Comparison of ENCODE assay signal across 9 mouse cellular contexts in genomic region chr2:84184288-84185015, GRCm38 (mm10).
DNase-seq lines count a peak whose midpoint lies in the region; ATAC-seq lines count a peak whose summit lies in the region.
"Had no signal": no experiment of that assay in that cellular context is flagged by ENCODE, and none has a peak within 500 bp of the region (broad histone marks: within the 10 kb centered on the region; RNA-seq: fewer than 3 reads in every experiment).

No protein-coding gene starts in this region.

- 83% methylated on average over 19 of the region's 19 CpGs for WGBS in hindbrain, embryonic 15.5 days
- 84% methylated on average over 19 of the region's 19 CpGs for WGBS in hindbrain, embryonic 10.5 days
- 59% methylated on average over 19 of the region's 19 CpGs for WGBS in intestine, embryonic 15.5 days
- WGBS in stomach, embryonic 15.5 days: 48% methylated on average over 19 of the region's 19 CpGs

- no peak for DNase-seq in hindbrain, embryonic 10.5 days (ENCODE audit: low spot score)
- peak; percentile 66 to 75 for DNase-seq in lung, adult 18-20 months
- no peak for DNase-seq in right cerebral cortex, postnatal 4 days
- DNase-seq in cerebellum, postnatal 25 days: no peak

- no peaks in the 10 kb centered on the region for H3K27me3 ChIP-seq in hindbrain, embryonic 15.5 days
- no peaks in the 10 kb centered on the region for H3K27me3 ChIP-seq in hindbrain, embryonic 10.5 days (ENCODE audit: insufficient read depth, poor library complexity, severe bottlenecking)
- H3K27me3 ChIP-seq in intestine, embryonic 15.5 days (replicated peaks): no peaks in the 10 kb centered on the region
- H3K27me3 ChIP-seq in stomach, embryonic 15.5 days (replicated peaks): no peaks in the 10 kb centered on the region
- H3K27me3 ChIP-seq: megakaryocyte, embryonic 14.5 days had no signal

- no peaks in the 10 kb centered on the region for H3K9me3 ChIP-seq in hindbrain, embryonic 15.5 days
- no peaks in the 10 kb centered on the region for H3K9me3 ChIP-seq in hindbrain, embryonic 10.5 days
- H3K9me3 ChIP-seq in intestine, embryonic 15.5 days: no peaks in the 10 kb centered on the region
- H3K9me3 ChIP-seq in stomach, embryonic 15.5 days: no peaks in the 10 kb centered on the region
- H3K9me3 ChIP-seq: megakaryocyte, embryonic 14.5 days had no signal

- peak overlapping the region; percentile 21; the same call in 1 of the 2 replicates for H3K27ac ChIP-seq in hindbrain, embryonic 15.5 days (replicated peaks)
- no peak overlapping the region for H3K27ac ChIP-seq in hindbrain, embryonic 10.5 days
- H3K27ac ChIP-seq in intestine, embryonic 15.5 days: no peak overlapping the region
- no peak overlapping the region for H3K27ac ChIP-seq in stomach, embryonic 15.5 days

- no peak overlapping the region for H3K4me3 ChIP-seq in hindbrain, embryonic 15.5 days
- H3K4me3 ChIP-seq in hindbrain, embryonic 10.5 days: no peak overlapping the region
- no peak overlapping the region for H3K4me3 ChIP-seq in intestine, embryonic 15.5 days (replicated peaks)
- no peak overlapping the region for H3K4me3 ChIP-seq in stomach, embryonic 15.5 days (replicated peaks)
- H3K4me3 ChIP-seq: megakaryocyte, embryonic 14.5 days had no signal

- no peak overlapping the region for H3K4me2 ChIP-seq in hindbrain, embryonic 15.5 days
- H3K4me2 ChIP-seq in intestine, embryonic 15.5 days (replicated peaks): no peak overlapping the region
- H3K4me2 ChIP-seq in stomach, embryonic 15.5 days: peak overlapping the region; percentile 6; the same call in 1 of the 2 replicates

- ATAC-seq in hindbrain, embryonic 15.5 days (ENCODE audit: low FRiP score, low read depth): no peak
- peak; percentile 45; the same call in 1 of the 2 replicates for ATAC-seq in intestine, embryonic 15.5 days
- no peak for ATAC-seq in stomach, embryonic 15.5 days (ENCODE audit: insufficient read depth, low FRiP score, low read depth)
- no peak for ATAC-seq in megakaryocyte-erythroid progenitor cell, adult 5-6 weeks (replicated peaks; ENCODE audit: low FRiP score, low TSS enrichment, poor library complexity, severe bottlenecking)

- 0 out of 2 replicates have a peak, but pooled peaks cover 4% of the 10 kb centered on the region for H3K4me1 ChIP-seq in hindbrain, embryonic 15.5 days (replicated peaks)
- peaks cover 4% of the 10 kb centered on the region; the same call in 1 of the 2 replicates for H3K4me1 ChIP-seq in hindbrain, embryonic 10.5 days (replicated peaks)
- no peaks in the 10 kb centered on the region for H3K4me1 ChIP-seq in intestine, embryonic 15.5 days (replicated peaks)
- H3K4me1 ChIP-seq in stomach, embryonic 15.5 days: no peaks in the 10 kb centered on the region

- H3K36me3 ChIP-seq in hindbrain, embryonic 15.5 days: no peaks in the 10 kb centered on the region
- H3K36me3 ChIP-seq in hindbrain, embryonic 10.5 days: no peaks in the 10 kb centered on the region
- H3K36me3 ChIP-seq in intestine, embryonic 15.5 days: no peaks in the 10 kb centered on the region
- H3K36me3 ChIP-seq in stomach, embryonic 15.5 days: no peaks in the 10 kb centered on the region

- H3K9ac ChIP-seq in hindbrain, embryonic 15.5 days: no peak overlapping the region
- H3K9ac ChIP-seq in intestine, embryonic 15.5 days: no peak overlapping the region
- H3K9ac ChIP-seq in stomach, embryonic 15.5 days: no peak overlapping the region

Comparison
In these comparisons a context has a peak if more than half of its experiments do, and no peak if none do; other contexts are left out.
1. DNase-seq: peak in lung, adult 18-20 months (2 of 2); none in hindbrain, embryonic 10.5 days (single experiment), right cerebral cortex, postnatal 4 days (single experiment) and cerebellum, postnatal 25 days (0 of 2).